Mouse (Mus musculus) hematopoietic stem cell, adult 5-6 weeks (primary cell): ENCODE measurements around the gene Mrln. TPM values are rescaled to one million over a fixed set of nuclear protein-coding genes. Genes with fewer than 3 reads are reported as not detected.
"Not testable (repeated sequence)": the region's sequence is repeated elsewhere in the genome, so short reads cannot be mapped to it uniquely, and the experiment has no call there.

Experiments
- ATAC-seq, 2 experiments: fragments of 125-278 bp in 1 of 2; replicated peaks in 1 of 2; 2 replicates each; pipeline ENCODE4 v1.8.0; 2016 to 2017; ENCODE audit warnings: inconsistent platforms in 2 of 2, mild to moderate bottlenecking in 2 of 2, moderate number of reproducible peaks in 2 of 2, low read depth in 1 of 2, moderate TSS enrichment in 1 of 2; ENCODE audit not compliant: low FRiP score in 2 of 2, poor library complexity in 2 of 2, severe bottlenecking in 2 of 2, insufficient read depth in 1 of 2, low TSS enrichment in 1 of 2
- total RNA-seq: library from RNA; stranded (forward); fragments of 172-1452, 232-1000 nt; gene quantifications from 2 replicates; pipeline ENCODE4 v1.2.3, GENCODE M21; 2017

Gene Mrln
- total RNA-seq, 1 experiment from 2014 or later: not detected

DNA sequence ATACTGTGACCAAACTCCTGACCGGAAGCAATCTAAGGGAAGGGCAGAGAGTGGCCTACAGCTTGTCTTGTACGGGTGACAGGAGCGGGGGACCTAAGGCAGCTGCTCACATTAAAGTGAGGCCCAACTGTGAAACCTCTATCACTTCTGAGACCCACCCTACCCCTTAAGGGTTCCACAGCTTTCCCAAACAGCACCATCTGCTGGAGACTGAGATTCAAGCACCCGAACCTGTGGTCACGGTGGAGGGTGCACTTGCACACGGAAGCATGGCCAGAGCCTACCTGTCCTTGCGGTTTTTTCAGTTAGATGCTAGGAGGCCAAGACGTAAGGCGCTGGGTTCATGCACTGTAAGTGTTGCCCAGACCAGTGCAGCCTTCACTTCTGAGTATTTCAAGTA lies 18.3 kb upstream of the Mrln start:
- peak; percentile 60 to 62; a peak in 3 of 4 replicates for ATAC-seq

- ATAC-seq: no peak
Observed at GRCm38 (mm10) chr10:70186586-70186985, 17.9 kb upstream of the Mrln start.

DNA sequence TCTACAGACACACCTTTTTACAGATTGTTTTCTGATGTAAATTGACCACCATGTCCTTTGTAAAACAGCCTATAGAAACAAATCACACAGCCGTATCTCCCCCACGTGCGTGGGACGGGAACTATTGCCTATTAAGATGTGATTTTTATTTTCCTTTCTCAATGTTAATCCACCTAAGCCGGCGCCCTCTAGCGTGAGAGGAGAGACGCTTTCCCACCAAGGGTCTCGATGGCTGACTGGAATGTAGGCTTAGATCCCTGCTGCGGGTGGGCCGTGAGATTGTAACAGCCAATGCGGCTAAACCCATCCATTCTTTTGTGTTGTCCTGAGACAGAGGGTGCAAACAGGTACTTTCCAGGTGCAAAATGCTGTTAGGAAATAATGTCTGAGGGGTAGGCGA lies 14.6 kb upstream of the Mrln start:
- no peak for ATAC-seq

- ATAC-seq: no peak
Observed at GRCm38 (mm10) chr10:70194283-70194682, 10.2 kb upstream of the Mrln start.

DNA sequence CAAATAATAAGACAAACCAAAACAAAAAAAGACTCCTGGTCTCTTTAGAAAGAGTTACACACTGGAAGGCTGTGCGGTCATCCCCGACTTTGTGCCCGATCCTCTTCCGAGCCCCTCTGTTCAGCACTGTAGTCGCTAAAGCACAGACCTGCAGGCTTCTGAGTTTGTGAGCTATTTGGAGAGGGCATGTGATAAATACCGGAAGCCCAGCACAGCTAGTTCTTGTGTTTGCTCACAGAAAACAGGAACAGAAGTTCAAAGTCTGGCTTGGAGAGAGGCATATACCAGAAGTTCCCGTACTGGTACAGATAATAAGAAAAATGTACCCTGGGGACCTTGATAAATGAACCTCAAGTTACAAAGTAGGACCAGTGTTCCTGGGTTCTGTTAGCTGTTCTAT lies 9.2 kb upstream of the Mrln start:
- ATAC-seq: peak; percentile 67 to 74

DNA sequence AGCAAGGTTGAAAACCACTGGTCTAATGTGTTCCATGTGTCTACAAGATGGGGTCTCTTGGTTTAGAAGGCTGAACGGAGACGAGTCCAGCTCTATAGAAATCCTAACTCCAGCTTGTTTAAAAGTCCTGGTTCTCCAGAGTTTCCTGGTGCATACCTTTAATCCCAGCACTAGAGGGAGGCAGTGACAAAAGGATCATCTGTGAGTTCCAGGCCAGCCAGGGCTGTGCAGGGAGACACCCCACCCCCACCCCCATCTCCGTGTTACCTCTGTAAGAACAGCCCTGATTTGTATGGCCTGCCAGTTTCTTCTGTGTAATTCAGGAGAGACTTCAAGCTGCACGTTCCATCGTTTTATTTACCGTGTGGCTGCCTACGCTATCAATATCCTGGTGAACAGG lies 8.7 kb upstream of the Mrln start:
- ATAC-seq: no peak

DNA sequence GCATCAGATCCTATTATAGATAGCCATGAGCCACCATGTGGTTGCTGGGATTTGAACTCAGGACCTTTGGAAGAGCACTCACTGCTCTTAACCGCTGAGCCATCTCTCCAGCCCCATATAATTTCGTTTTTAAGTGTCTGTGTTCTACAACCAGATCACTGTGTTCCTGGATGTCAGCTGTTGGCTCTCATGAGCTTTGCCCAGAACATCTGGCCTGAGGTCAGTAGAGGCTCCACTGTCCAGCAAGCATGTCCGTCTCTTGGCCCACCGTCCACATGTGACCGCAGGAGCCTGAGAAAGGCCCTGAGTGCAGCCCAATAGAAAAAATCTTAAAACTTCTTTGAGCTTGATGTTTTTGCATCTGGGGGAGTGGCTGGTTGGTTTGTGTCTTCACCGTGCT lies 7.8 kb upstream of the Mrln start:
- ATAC-seq: no peak

DNA sequence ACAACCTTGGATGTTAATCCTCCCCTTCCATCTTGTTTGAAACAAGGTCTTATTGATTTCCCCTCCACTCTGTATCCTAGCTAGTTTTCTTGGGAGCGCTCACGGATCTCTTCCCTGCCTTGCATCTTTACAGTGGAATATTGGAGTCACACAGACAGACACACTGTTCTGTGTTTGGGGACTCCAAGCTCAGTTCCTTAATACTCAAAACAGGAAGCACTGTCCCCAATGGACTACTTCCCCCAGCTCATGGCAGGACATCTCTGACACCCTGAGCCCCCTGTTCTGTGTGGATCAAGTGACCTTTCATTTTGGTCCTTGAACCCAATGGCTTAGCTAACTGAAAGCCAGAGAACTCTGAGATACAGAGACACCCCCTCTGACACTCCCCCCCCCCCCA lies 6.9 kb upstream of the Mrln start:
- ATAC-seq: no peak

DNA sequence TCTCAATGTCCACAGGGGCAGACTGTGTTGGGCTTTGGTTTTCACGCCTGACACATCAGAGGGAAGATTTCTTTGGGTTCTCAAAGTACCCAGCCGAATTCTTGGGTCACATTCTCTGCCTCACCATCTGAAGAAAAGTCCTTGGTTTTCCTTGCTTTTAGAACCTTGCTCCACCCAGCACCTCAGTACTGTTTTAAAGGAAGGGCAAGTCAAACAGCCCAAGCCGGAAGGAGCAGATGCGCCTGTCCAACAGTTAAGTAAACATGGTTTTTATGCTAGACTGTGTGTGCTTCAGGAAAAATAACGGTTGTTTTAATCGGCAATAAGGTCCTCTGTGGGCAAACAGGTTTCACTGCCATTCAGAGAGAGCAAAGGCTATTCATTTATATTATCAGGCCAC lies 6.5 kb upstream of the Mrln start:
- ATAC-seq: no peak

GRCm38 (mm10) chr10:70198951-70199463 lies 5.5 kb upstream of the Mrln start:
- no peak for ATAC-seq

GRCm38 (mm10) chr10:70199466-70200210 lies 4.8 kb upstream of the Mrln start:
- ATAC-seq: peak; percentile 54 to 84; a peak in 3 of 4 replicates

GRCm38 (mm10) chr10:70200889-70201500 lies 3.5 kb upstream of the Mrln start:
- peak; percentile 39 to 57; a peak in 3 of 4 replicates for ATAC-seq

DNA sequence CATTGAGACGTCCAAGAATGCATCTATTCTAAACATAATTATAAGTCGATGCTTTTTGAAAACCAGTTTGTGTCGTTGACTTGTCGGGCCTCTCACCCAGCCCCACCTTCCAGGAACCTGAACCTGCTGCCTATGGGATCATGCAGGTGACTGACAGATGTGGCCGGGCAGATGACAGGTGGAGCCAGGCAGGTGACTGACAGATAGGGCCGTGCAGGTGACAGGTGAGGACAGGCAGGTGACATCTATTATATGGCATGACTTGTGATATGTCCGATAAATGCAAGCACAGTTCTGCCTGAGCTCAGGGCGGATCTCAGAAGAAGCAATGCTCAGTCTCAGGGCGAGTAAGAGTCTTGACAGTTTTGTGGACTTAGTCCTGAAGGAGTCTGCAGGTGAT lies 6.8 kb downstream of the Mrln start:
- ATAC-seq: no peak

GRCm38 (mm10) chr10:70220971-70221370 lies 16.5 kb downstream of the Mrln start:
- no peak for ATAC-seq

GRCm38 (mm10) chr10:70222231-70222630 lies 17.8 kb downstream of the Mrln start:
- ATAC-seq: not testable (repeated sequence)

DNA sequence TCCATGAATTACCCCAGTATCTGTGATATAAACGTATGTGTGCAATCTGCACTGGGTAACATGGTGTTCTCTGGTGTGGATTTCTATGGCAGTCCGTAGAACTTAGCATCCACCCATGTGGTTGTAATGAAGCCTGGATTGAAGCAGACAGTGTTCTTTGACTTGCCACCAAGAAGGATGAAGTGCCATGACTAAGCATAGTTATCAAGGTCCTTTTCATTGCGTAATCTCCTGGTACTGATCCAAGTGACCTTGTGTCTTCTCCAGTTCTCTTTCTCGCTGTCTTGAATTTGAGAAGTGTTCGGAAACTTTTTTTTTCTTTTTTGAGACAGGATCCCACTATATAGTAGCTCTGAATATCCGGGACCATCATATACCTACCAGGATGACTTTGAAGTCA lies 20.1 kb downstream of the Mrln start:
- 0 out of 4 replicates have a peak, but pooled peaks of 1 of the 2 experiments have one; percentile 32 for ATAC-seq

- no peak for ATAC-seq
Observed at GRCm38 (mm10) chr10:70225760-70226159, 21.3 kb downstream of the Mrln start.

- no peak for ATAC-seq
Observed at GRCm38 (mm10) chr10:70226608-70227007, 22.1 kb downstream of the Mrln start.

DNA sequence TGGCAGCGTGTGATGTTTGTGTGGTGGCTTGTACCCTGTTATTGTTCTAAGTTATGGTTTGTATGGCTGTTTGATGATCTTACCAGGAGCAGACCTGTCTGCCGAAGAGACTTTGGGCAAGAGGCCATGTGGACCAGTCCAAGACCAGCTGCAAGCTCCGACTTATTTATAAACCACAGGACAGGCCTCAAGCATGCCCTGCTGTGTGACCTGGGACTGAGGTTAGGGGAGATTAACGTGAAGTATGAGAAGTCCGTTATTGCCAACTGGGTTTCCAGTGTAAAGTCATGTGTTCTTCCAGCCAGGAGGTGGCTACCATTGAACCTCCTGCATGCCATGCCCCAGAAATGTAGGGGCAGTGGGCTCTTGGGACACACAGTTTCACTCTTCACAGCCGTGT lies 25.9 kb downstream of the Mrln start:
- no peak for ATAC-seq
